Mouse (Mus musculus) embryonic facial prominence, embryonic 12.5 days (tissue): Measurements from ENCODE around the gene Ptms. TPM values are rescaled to one million over a fixed set of nuclear protein-coding genes. Genes with fewer than 3 reads are reported as not detected.

Experiments
- ATAC-seq: fragments of 200-750 bp; cut with Nextera tagmentation; 2 replicates; pipeline ENCODE4 v1.8.0; 2017; ENCODE audit not compliant: insufficient number of reproducible peaks, insufficient read depth, low FRiP score, low TSS enrichment
- H3K27ac ChIP-seq: fragments of 300-500 bp; sonication (generic); 2 replicates; pipeline ENCODE4 v1.5.1; 2016; ENCODE audit warnings: mild to moderate bottlenecking
- H3K27me3 ChIP-seq: fragments of 300-500 bp; sonication (generic); 2 replicates; pipeline ENCODE4 v1.6.1; 2016; ENCODE audit warnings: mild to moderate bottlenecking, moderate library complexity
- H3K36me3 ChIP-seq: fragments of 300-500 bp; sonication (generic); 2 replicates; pipeline ENCODE4 v1.6.1; 2016; ENCODE audit warnings: mild to moderate bottlenecking
- H3K4me1 ChIP-seq: fragments of 300-500 bp; sonication (generic); 2 replicates; pipeline ENCODE4 v1.6.1; 2016
- H3K4me2 ChIP-seq: fragments of 300-500 bp; sonication (generic); replicated peaks from 2 replicates; pipeline ENCODE4 v1.6.1; 2016; ENCODE audit warnings: mild to moderate bottlenecking, moderate library complexity
- H3K4me3 ChIP-seq: fragments of 300-500 bp; sonication (generic); 2 replicates; pipeline ENCODE4 v1.5.1; 2016; ENCODE audit warnings: mild to moderate bottlenecking
- H3K9ac ChIP-seq: fragments of 300-500 bp; sonication (generic); 2 replicates; pipeline ENCODE4 v1.6.1; 2016; ENCODE audit warnings: mild to moderate bottlenecking, moderate library complexity
- H3K9me3 ChIP-seq: fragments of 300-500 bp; sonication (generic); 2 replicates; pipeline ENCODE4 v1.6.1; 2016; ENCODE audit warnings: mild to moderate bottlenecking, moderate library complexity
- WGBS: fragments of 180-500 bp; shearing (Covaris S2); methylation state at CpG from one replicate; pipeline ENCODE4 v1.1.7; 2016; 5-methylcytosine and 5-hydroxymethylcytosine counted together
- polyA plus RNA-seq: library from polyadenylated mRNA; unstranded; fragments of >200 nt; fragmentation: Nextera tagmentation; extraction: Ambion mirVana; gene quantifications from 2 replicates; pipeline ENCODE4 v1.2.1, GENCODE M21; 2016

The Ptms gene
- polyA plus RNA-seq, 1 experiment from 2014 or later, result 390 TPM

DNA sequence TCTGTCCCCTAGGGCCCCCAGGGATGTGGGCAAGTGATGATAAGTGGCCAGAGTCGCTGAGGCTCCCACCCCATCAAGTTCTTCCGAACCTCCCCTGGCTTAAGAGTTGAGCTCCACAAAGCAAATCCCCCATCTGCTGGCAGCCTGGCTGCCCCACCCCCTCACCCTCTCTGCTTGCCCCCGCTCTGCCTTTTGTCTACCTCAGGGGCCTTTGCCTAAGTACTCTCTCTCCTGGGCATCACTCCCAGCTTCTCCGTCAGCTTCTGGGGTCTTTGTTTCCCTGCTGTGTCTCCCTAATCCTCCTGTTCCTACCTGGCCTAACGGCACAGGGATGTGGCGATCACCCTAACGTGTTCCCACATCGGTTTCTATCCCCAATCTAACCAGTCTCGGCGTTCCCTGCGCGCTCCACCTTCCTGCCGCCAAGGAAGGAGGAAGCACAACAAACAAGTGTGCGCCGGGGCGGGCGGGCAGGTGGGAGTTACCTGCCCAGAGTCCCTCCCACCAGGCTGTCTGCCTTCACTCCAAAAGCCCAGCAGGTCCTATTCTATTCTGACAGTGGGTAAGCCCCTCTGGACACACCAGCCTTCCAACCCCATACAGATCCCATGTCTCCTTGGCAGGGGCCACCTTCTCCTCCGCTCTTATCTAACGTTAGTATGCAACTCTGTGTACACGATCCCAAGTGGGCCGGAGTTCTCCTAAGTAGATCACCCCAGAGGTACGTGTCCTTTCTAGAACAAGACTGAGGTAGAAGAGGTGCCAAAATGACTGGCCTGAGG, 4.6 kb downstream of the Ptms start:
- peaks cover 9% of the 10 kb centered on the region for H3K27me3 ChIP-seq

GRCm38 (mm10) chr6:124914511-124914910, 5.4 kb downstream of the Ptms start:
- Histone ChIP-seq H3K4me2 (peak overlapping the region; percentile 99), H3K27ac (0 out of 2 replicates have a peak overlapping the region, but pooled peaks have one; percentile 1)
- ATAC-seq, result no peak

More for the DNA sequence above, 4.6 kb downstream of the Ptms start:
- Histone ChIP-seq H3K27ac (peak overlapping the region; percentile 100; the same call in 1 of the 2 replicates), H3K4me2 (peak overlapping the region; percentile 99), H3K9me3 (no peaks in the 10 kb centered on the region), H3K4me1 (peaks cover 48% of the 10 kb centered on the region), H3K36me3 (peaks cover 20% of the 10 kb centered on the region), H3K4me3 (peak overlapping the region; percentile 93), H3K9ac (peak overlapping the region; percentile 100)
- no peak for ATAC-seq
- 12% methylated on average over 22 of the region's 22 CpGs for WGBS

DNA sequence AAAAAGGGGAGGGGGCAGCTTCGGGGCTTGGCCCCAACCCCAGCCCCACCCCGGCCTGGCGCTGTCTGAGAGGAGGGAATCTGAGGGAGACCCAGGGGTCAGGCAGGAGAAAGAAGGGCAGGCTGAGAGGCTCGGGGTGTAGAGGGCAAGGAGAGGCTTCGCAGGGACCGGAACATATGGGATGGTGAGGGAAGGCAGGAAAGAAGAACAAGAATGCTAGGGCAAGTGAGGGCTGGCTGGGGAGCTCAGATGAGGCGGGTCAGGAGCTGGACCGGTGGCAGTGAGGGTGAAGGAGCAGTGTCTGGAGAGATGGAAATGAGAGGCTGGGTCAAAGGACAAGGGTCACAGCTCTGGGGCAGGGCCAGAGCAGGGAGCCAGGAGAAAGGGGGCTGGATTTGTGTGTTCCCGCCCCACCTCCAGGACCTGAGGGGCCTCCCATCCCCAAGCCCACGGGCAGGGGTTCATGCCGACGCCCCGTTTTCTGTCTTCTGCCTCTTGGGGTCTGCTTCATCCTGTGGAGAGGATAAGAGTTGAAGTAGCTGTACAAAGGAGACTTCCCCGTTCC, 6.1 kb downstream of the Ptms start:
- peaks cover 47% of the 10 kb centered on the region for H3K4me1 ChIP-seq
- H3K4me3 ChIP-seq, result no peak overlapping the region
- 52% methylated on average over 14 of the region's 14 CpGs for WGBS

More at GRCm38 (mm10) chr6:124914511-124914910, 5.4 kb downstream of the Ptms start:
- no peaks in the 10 kb centered on the region for H3K9me3 ChIP-seq
- peaks cover 20% of the 10 kb centered on the region for H3K36me3 ChIP-seq
- H3K27me3 ChIP-seq, result peaks cover 17% of the 10 kb centered on the region
- 85% methylated on average over 7 of the region's 7 CpGs for WGBS
- H3K9ac ChIP-seq, result no peak overlapping the region
- peaks cover 52% of the 10 kb centered on the region for H3K4me1 ChIP-seq
- peak overlapping the region; percentile 93; the same call in 1 of the 2 replicates for H3K4me3 ChIP-seq

GRCm38 (mm10) chr6:124913214-124913613, 6.7 kb downstream of the Ptms start:
- Histone ChIP-seq H3K4me1 (peaks cover 41% of the 10 kb centered on the region), H3K4me2 (no peak overlapping the region), H3K36me3 (peaks cover 20% of the 10 kb centered on the region), H3K27ac (no peak overlapping the region), H3K4me3 (no peak overlapping the region), H3K9me3 (no peaks in the 10 kb centered on the region), H3K9ac (no peak overlapping the region), H3K27me3 (peaks cover 22% of the 10 kb centered on the region)
- 67% methylated on average over 6 of the region's 6 CpGs for WGBS
- ATAC-seq, result no peak

More for the DNA sequence above, 6.1 kb downstream of the Ptms start:
- no peak overlapping the region; the same call in 1 of the 2 replicates for H3K9ac ChIP-seq
- H3K4me2 ChIP-seq, result 0 out of 2 replicates have a peak overlapping the region, but pooled peaks have one; percentile 99
- no peaks in the 10 kb centered on the region for H3K9me3 ChIP-seq
- peaks cover 20% of the 10 kb centered on the region for H3K36me3 ChIP-seq
- peaks cover 18% of the 10 kb centered on the region for H3K27me3 ChIP-seq
- no peak for ATAC-seq
- H3K27ac ChIP-seq, result no peak overlapping the region

DNA sequence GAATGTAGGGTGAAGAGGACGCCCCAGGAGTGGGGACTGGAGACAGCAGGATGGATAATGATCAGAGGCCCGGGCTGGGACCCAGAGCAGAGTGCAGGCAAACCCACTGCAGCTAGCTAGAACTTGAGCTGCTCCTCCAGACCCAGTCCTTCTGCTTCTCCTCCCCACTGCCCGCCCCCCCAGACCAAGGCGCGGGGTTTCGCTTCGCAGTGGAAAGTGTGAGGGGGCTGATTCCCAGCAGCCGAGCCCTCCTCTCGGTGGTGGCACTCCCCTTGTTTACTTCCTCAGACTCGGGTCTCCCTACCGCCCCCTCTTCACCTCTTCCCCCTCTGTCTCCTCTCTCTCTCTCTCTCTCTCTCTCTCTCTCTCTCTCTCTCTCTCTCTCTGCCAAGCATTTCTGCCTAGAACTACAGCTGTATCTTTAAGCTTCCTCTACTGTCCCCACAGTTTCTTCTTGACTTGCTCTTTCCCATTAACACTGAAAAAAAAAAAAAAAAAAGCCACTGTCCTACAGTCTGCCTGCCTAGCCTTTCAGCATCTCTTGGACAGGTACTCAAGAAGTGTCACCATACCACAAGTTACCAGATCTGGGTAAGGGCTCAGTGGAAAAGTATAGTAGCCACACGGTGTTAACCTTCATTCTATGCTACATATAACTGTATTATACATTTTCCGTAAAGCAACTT, 8.2 kb downstream of the Ptms start, which contains the start of gene Lag3:
TSS of gene Lag3 (minus strand) at position 173 of the 686 bp plus-strand sequence.
- Histone ChIP-seq H3K27ac (no peak within 1 kb of the TSS), H3K27me3 (peaks cover 22% of the 10 kb centered on the region), H3K9ac (peak within 1 kb of the TSS; percentile 31; the same call in 1 of the 2 replicates), H3K4me1 (peaks cover 39% of the 10 kb centered on the region), H3K36me3 (peaks cover 20% of the 10 kb centered on the region), H3K4me2 (peak within 1 kb of the TSS; percentile 24), H3K9me3 (no peaks in the 10 kb centered on the region), H3K4me3 (no peak within 1 kb of the TSS)
- 16% methylated on average over 12 of the region's 13 CpGs for WGBS
- no peak for ATAC-seq

- no peak for ATAC-seq
- Histone ChIP-seq H3K27ac (no peak overlapping the region), H3K4me2 (peak overlapping the region; percentile 46), H3K36me3 (peaks cover 20% of the 10 kb centered on the region), H3K9me3 (no peaks in the 10 kb centered on the region), H3K4me1 (peaks cover 31% of the 10 kb centered on the region), H3K4me3 (0 out of 2 replicates have a peak overlapping the region, but pooled peaks have one; percentile 12), H3K27me3 (peaks cover 22% of the 10 kb centered on the region), H3K9ac (peak overlapping the region; percentile 46)
- 2% methylated on average over 31 of the region's 32 CpGs for WGBS
These were observed 9.9 kb downstream of the Ptms start for GRCm38 (mm10) chr6:124910032-124910431.

GRCm38 (mm10) chr6:124907767-124908166, 12.1 kb downstream of the Ptms start:
- ATAC-seq, result no peak
- no peak overlapping the region for H3K27ac ChIP-seq
- no peak overlapping the region for H3K9ac ChIP-seq
- no peaks in the 10 kb centered on the region for H3K9me3 ChIP-seq
- H3K36me3 ChIP-seq, result no peaks in the 10 kb centered on the region
- WGBS, result 78% methylated on average over 1 of the region's 1 CpGs
- peaks cover 31% of the 10 kb centered on the region for H3K4me1 ChIP-seq
- no peak overlapping the region for H3K4me2 ChIP-seq
- H3K4me3 ChIP-seq, result no peak overlapping the region
- peaks cover 22% of the 10 kb centered on the region for H3K27me3 ChIP-seq

DNA sequence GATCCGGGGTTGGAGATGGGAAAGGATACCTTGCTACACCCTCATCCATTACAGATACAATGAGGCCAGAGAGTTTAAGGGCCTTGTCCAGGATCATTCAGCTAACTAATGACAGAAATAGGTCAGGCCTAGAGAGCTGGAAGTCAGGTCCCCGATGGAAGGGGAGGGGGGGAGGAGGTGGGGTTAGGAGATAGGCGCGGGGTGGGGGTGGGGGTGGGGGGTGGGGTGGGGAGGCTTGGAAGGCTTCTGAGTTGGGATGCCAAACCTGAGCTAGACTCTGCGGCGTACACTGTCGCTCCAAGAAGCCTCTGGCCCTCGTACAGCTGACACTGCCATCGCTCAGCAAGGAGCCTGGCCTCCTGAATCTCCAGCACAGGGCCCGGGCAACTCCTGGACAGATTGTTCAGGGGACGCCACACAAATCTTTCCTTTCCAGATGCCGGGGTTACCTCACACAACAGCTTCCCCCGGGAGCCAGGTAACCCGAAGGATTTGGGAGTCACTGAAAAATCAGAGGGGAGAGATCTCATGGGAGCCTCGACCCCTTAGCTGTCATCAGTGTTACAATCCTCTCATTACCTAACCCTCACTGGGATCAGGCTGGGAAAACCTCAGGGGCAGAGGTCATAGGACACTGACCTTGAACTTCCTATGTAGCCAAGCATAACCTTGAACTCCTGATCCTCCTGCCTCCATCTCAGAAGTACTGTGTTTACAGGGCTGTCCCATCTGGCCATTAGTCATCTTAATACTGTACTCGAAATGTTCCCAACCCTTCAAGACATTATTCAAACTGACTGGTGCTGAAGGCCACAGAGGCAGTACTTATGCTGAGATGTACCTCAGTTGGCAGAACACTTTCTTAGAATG, 14.7 kb downstream of the Ptms start:
- ATAC-seq, result no peak
- peak overlapping the region; percentile 49 for H3K4me3 ChIP-seq
- 28% methylated on average over 14 of the region's 16 CpGs for WGBS

DNA sequence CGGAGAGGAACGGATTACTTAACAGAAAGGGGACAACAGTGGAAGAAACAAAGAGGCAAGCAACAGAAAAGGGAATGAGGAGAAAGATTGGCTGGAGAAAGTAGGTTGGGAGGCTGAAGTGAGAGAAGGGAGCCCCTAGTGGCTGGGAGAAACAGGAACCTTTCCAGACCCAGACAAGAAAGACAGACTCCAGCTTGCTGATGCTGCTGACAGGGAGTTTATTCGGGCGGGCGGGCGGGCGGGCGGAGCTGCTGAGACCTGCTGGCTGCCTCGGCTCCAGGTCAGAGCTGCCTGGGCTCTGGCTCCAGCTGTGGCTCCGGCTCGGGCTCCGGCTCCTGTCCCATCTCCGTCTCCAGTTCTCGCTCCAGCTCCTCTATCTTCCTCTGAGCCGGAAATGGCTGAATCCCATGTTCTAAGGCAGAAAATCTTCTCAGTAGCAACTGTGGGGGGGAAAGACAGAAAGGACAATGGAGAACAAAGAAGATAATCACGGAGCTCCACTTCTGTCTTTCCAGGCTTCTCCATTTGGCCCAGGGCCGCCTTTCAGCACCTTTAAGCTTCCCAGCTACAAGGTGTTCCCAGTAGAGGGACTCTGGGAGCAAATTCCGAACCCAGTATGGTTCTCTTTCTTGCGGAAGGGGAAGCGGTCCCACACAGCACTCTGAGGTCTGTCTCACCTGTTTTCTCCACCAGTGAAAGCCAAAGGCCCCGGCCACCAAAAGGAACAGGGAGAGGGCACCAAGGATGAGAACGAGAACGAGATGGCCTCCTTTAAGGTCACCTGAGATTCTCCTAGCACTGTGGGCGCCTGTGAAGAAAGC, 15.5 kb downstream of the Ptms start:
- Histone ChIP-seq H3K9ac (peak overlapping the region; percentile 66), H3K4me3 (peak overlapping the region; percentile 49), H3K27me3 (peaks cover 4% of the 10 kb centered on the region; the same call in 1 of the 2 replicates), H3K9me3 (no peaks in the 10 kb centered on the region), H3K36me3 (no peaks in the 10 kb centered on the region), H3K4me2 (peak overlapping the region; percentile 71), H3K27ac (peak overlapping the region; percentile 98), H3K4me1 (peaks cover 11% of the 10 kb centered on the region)
- WGBS, result 9% methylated on average over 24 of the region's 24 CpGs
- ATAC-seq, result peak; percentile 48

More for the DNA sequence above, 14.7 kb downstream of the Ptms start:
- no peaks in the 10 kb centered on the region for H3K36me3 ChIP-seq
- peak overlapping the region; percentile 98 for H3K27ac ChIP-seq
- peaks cover 12% of the 10 kb centered on the region; the same call in 1 of the 2 replicates for H3K27me3 ChIP-seq
- H3K9ac ChIP-seq, result peak overlapping the region; percentile 66
- H3K9me3 ChIP-seq, result no peaks in the 10 kb centered on the region
- peaks cover 18% of the 10 kb centered on the region for H3K4me1 ChIP-seq
- H3K4me2 ChIP-seq, result peak overlapping the region; percentile 71

DNA sequence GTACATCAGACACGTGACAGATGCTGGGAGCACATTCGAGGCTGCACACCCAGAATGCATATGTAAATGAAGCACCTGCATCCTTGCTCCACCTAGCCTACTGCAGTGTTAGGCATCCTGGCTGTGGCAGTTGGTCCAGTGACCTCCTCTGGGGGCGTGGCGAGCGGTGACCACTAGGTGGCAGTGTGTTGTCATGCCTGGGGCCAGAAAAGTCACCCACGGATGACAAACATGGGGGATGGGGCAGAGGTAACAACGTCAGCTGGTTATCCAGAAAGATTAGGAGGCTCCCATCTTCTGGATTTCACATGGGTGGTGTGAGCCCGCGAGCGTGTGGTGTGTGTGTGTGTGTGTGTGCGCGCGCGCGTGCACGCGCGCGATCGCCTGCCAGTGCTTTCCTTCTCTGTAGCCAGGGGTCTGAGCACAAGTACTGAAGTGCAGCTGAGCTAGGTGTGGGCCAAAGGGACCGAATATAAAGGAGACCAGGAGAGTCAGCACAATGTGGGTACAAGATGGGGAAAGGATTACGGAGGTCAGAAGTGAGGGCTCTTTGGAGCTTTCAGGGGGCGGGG, 16.2 kb downstream of the Ptms start:
- Histone ChIP-seq H3K27me3 (peaks cover 4% of the 10 kb centered on the region; the same call in 1 of the 2 replicates), H3K4me2 (peak overlapping the region; percentile 71), H3K36me3 (no peaks in the 10 kb centered on the region), H3K9me3 (no peaks in the 10 kb centered on the region), H3K27ac (peak overlapping the region; percentile 98), H3K4me1 (peaks cover 11% of the 10 kb centered on the region), H3K4me3 (peak overlapping the region; percentile 49), H3K9ac (peak overlapping the region; percentile 66)
- under 1% methylated on average over 23 of the region's 23 CpGs for WGBS
- ATAC-seq, result peak; percentile 73
